Mouse (Mus musculus) heart, adult 2 months (tissue): ENCODE data around the gene Rassf3.

Experiments used
- CTCF ChIP-seq: fragments of 200-600 bp; IDR thresholded peaks from 2 replicates; pipeline ENCODE4 v1.8.1; 2022; ENCODE audit warnings: antibody characterized with exemption, mild to moderate bottlenecking, moderate library complexity
- POLR2A ChIP-seq: fragments of 200-500 bp; IDR thresholded peaks from 2 replicates; pipeline ENCODE4 v1.6.1; 2011; ENCODE audit warnings: mild to moderate bottlenecking, low read depth, low read length, control low read depth; ENCODE audit not compliant: insufficient read depth

GRCm38 (mm10) chr10:121474288-121474687, 1.9 kb downstream of the Rassf3 start:
- TF ChIP-seq POLR2A (no peak), CTCF (no peak)
